Mouse (Mus musculus): Measurements from ENCODE around the gene Nckap5l. TPM values are rescaled to one million over a fixed set of nuclear protein-coding genes. Genes with fewer than 3 reads are reported as not detected.
"Not testable (repeated sequence)": the region's sequence is repeated elsewhere in the genome, so short reads cannot be mapped to it uniquely, and the experiment has no call there.

Gene Nckap5l
- polyA plus RNA-seq, 1 experiment from 2014 or later: 15.8 TPM

GRCm38 (mm10) chr15:99456338-99456962, 1.1 kb downstream of the Nckap5l start:
- 23% methylated on average over 7 of the region's 7 CpGs for WGBS
- peak; percentile 18 for DNase-seq (ENCODE audit: low spot score)
- no peaks in the 10 kb centered on the region for H3K9me3 ChIP-seq

DNA sequence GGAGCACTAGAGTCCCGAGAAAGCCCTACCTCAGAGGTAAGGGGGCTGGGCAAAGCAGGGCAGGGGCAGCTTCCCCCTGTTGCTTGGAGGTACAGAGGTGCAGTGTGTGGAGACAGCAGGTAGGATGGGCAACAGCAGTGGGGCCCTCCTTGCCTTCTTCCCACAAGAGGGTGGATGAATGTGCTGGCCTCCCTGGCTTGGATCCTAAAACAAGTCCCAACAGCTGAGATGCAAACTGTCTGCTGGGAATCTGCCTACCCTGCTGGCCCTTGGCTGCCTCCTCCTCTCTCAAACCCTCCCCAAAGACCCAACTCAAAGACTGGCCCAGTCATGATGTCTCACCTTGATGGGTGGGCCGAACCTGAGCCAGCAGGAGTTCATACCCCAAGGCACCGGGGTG, 2.1 kb downstream of the Nckap5l start:
- peaks cover 59% of the 10 kb centered on the region for H3K4me1 ChIP-seq (replicated peaks)
- WGBS: 84% methylated on average over 3 of the region's 3 CpGs
- peaks cover 48% of the 10 kb centered on the region for H3K36me3 ChIP-seq
- H3K9me3 ChIP-seq: no peaks in the 10 kb centered on the region
- peak overlapping the region; percentile 92 for H3K4me3 ChIP-seq
- no peak for DNase-seq (ENCODE audit: low spot score)
- peak overlapping the region; percentile 37; the same call in 1 of the 2 replicates for H3K27ac ChIP-seq
- H3K27me3 ChIP-seq (ENCODE audit: insufficient read depth, poor library complexity, severe bottlenecking): no peaks in the 10 kb centered on the region

More at GRCm38 (mm10) chr15:99456338-99456962, 1.1 kb downstream of the Nckap5l start:
- Histone ChIP-seq H3K27me3 (ENCODE audit: insufficient read depth, poor library complexity, severe bottlenecking) (no peaks in the 10 kb centered on the region), H3K4me1 (replicated peaks) (peaks cover 59% of the 10 kb centered on the region), H3K27ac (peak overlapping the region; percentile 96), H3K4me3 (peak overlapping the region; percentile 92), H3K36me3 (peaks cover 40% of the 10 kb centered on the region)

DNA sequence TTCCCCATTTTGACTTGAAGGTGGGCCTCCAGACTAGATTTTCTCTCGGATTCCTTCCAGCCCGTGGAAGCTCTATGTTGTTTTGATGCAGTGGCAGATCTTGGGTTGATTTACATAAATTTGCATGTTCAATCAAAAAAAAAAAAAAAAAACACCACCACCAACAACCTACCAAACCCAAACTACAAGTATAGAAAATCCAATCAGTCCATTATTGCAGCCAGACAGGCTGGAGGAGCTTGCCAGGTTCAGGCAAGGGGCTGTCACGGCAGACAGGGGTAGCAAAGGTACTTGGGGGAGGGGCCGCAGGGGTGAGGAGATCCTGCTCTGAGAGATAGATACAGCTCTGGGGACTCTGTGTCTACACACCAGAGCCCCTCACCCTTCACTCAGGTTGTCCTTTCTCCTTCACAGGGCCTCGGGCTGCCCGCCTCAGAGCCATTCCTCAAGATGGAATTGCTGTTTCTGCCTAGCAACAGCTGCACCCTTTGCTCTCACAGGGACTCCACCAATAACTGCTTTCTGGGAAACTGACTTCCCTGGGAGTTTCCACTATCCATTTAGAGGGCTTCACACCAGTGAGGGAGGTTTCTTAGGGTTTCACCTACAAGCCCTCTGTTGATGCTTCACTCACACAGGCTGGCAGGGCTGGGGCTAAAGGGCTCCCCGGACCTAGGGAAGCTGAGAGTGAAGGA, 2.8 kb downstream of the Nckap5l start:
- peaks cover 63% of the 10 kb centered on the region for H3K4me1 ChIP-seq (replicated peaks)
- H3K27ac ChIP-seq: peak overlapping the region; percentile 37; the same call in 1 of the 2 replicates
- no peak for DNase-seq (ENCODE audit: low spot score)

GRCm38 (mm10) chr15:99453153-99453900, 4.2 kb downstream of the Nckap5l start:
- no peak for DNase-seq (ENCODE audit: low spot score)
- no peak overlapping the region for H3K4me3 ChIP-seq
- H3K9me3 ChIP-seq: no peaks in the 10 kb centered on the region
- H3K4me1 ChIP-seq (replicated peaks): peaks cover 68% of the 10 kb centered on the region
- WGBS: 74% methylated on average over 11 of the region's 11 CpGs
- no peaks in the 10 kb centered on the region for H3K27me3 ChIP-seq (ENCODE audit: insufficient read depth, poor library complexity, severe bottlenecking)
- 0 out of 2 replicates have a peak overlapping the region, but pooled peaks have one; percentile 13 for H3K27ac ChIP-seq
- H3K36me3 ChIP-seq: peaks cover 68% of the 10 kb centered on the region

More for the DNA sequence above, 2.8 kb downstream of the Nckap5l start:
- no peaks in the 10 kb centered on the region for H3K27me3 ChIP-seq (ENCODE audit: insufficient read depth, poor library complexity, severe bottlenecking)
- 89% methylated on average over 7 of the region's 7 CpGs for WGBS
- H3K9me3 ChIP-seq: no peaks in the 10 kb centered on the region
- H3K36me3 ChIP-seq: peaks cover 55% of the 10 kb centered on the region
- peak overlapping the region; percentile 92; the same call in 1 of the 2 replicates for H3K4me3 ChIP-seq

DNA sequence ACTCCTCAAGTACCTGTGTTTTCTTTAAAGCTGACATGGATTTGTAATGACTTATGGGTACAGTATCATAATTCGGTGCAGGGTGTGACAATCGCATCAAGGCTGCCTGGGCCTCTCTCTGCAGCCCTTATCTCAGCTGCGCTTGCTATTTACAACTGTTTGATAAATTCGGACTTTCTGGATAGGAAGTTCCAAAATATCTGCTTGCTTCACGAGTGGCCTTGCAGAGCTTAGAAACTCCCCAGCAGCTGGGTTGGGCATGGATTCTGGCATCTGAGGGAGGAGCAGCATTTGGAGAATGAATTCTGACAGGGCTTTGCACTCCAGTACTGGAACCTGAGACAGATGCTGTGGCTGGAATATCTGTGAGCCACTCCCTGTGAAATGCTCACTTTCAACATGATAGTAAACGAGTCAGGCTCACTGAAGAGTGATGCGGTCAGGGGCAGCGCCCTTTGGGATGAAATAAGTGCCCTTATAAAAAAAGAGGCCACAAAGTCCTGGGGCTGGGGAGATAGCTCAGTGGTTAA, 7.7 kb downstream of the Nckap5l start:
- DNase-seq (ENCODE audit: low spot score): no peak
- 0 out of 2 replicates have a peak overlapping the region, but pooled peaks have one; percentile 60 for H3K27ac ChIP-seq
- WGBS: 91% methylated on average over 8 of the region's 8 CpGs
- H3K4me1 ChIP-seq (replicated peaks): peaks cover 40% of the 10 kb centered on the region
- no peaks in the 10 kb centered on the region for H3K9me3 ChIP-seq
- no peak overlapping the region for H3K4me3 ChIP-seq
- no peaks in the 10 kb centered on the region for H3K27me3 ChIP-seq (ENCODE audit: insufficient read depth, poor library complexity, severe bottlenecking)
- peaks cover 67% of the 10 kb centered on the region for H3K36me3 ChIP-seq

- 0 out of 2 replicates have a peak overlapping the region, but pooled peaks have one; percentile 60 for H3K27ac ChIP-seq
- H3K27me3 ChIP-seq (ENCODE audit: insufficient read depth, poor library complexity, severe bottlenecking): no peaks in the 10 kb centered on the region
- DNase-seq (ENCODE audit: low spot score): no peak
- peaks cover 69% of the 10 kb centered on the region for H3K36me3 ChIP-seq
- H3K9me3 ChIP-seq: no peaks in the 10 kb centered on the region
- 79% methylated on average over 9 of the region's 9 CpGs for WGBS
- H3K4me1 ChIP-seq (replicated peaks): peaks cover 35% of the 10 kb centered on the region
- no peak overlapping the region for H3K4me3 ChIP-seq
Measured at GRCm38 (mm10) chr15:99449131-99449750, 8.3 kb downstream of the Nckap5l start.

- not testable (repeated sequence) for H3K27me3 ChIP-seq (ENCODE audit: insufficient read depth, poor library complexity, severe bottlenecking); H3K27ac ChIP-seq; DNase-seq (ENCODE audit: low spot score); H3K9me3 ChIP-seq; H3K4me3 ChIP-seq
- Histone ChIP-seq H3K4me1 (replicated peaks) (peaks cover 24% of the 10 kb centered on the region), H3K36me3 (peaks cover 50% of the 10 kb centered on the region)
- 92% methylated on average over 10 of the region's 10 CpGs for WGBS
Measured at GRCm38 (mm10) chr15:99446136-99446535, 11.4 kb downstream of the Nckap5l start.

GRCm38 (mm10) chr15:99445567-99445966, 12.0 kb downstream of the Nckap5l start:
- no peak for DNase-seq (ENCODE audit: low spot score)
- Histone ChIP-seq H3K4me3 (no peak overlapping the region), H3K27ac (no peak overlapping the region), H3K9me3 (no peaks in the 10 kb centered on the region), H3K4me1 (replicated peaks) (peaks cover 29% of the 10 kb centered on the region), H3K27me3 (ENCODE audit: insufficient read depth, poor library complexity, severe bottlenecking) (no peaks in the 10 kb centered on the region), H3K36me3 (peaks cover 46% of the 10 kb centered on the region)
- WGBS: 72% methylated on average over 6 of the region's 6 CpGs

GRCm38 (mm10) chr15:99442358-99442757, 15.2 kb downstream of the Nckap5l start:
- Histone ChIP-seq H3K4me3 (no peak overlapping the region), H3K27me3 (ENCODE audit: insufficient read depth, poor library complexity, severe bottlenecking) (no peaks in the 10 kb centered on the region), H3K4me1 (replicated peaks) (peaks cover 30% of the 10 kb centered on the region), H3K36me3 (peaks cover 35% of the 10 kb centered on the region), H3K9me3 (no peaks in the 10 kb centered on the region), H3K27ac (no peak overlapping the region)
- WGBS: 81% methylated on average over 7 of the region's 7 CpGs
- no peak for DNase-seq (ENCODE audit: low spot score)

DNA sequence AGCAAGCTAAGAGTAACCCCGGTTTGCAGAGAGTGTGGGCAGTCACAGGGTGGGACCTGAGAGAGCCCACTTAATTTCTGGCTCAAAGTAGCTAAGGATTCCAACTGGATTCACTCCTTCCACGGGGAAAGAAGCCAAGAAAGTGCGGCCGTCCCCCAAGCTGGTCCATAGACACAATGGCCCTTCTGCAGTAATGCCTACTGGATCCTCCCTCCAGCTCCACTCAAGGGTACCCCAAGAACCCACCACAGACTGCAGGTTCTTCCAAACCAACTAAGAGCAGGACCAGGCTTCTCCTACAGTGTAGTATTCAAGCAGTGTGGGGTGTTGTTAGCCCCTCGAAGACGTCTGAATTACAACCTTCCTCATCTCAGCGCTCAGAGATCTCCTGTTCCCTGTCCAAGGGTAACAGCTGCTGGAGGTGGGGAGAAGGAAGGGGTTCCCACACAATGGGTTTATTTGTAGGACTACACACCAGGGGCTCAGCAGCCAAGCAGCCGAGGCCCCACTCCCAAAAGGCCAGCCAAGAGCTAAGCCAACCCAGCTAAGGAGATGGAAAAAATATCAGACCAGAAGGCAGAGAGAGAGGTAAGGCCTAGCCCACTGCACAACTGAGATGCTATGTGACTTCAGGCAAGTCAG, 16.6 kb downstream of the Nckap5l start:
- peaks cover 44% of the 10 kb centered on the region for H3K4me1 ChIP-seq (replicated peaks)
- no peak overlapping the region for H3K4me3 ChIP-seq
- H3K36me3 ChIP-seq: peaks cover 44% of the 10 kb centered on the region
- WGBS: 67% methylated on average over 8 of the region's 8 CpGs
- DNase-seq (ENCODE audit: low spot score): no peak
- peak overlapping the region; percentile 65 for H3K27ac ChIP-seq
- H3K9me3 ChIP-seq: no peaks in the 10 kb centered on the region
- H3K27me3 ChIP-seq (ENCODE audit: insufficient read depth, poor library complexity, severe bottlenecking): no peaks in the 10 kb centered on the region

- Histone ChIP-seq H3K4me3 (no peak overlapping the region), H3K27ac (peak overlapping the region; percentile 65), H3K27me3 (ENCODE audit: insufficient read depth, poor library complexity, severe bottlenecking) (no peaks in the 10 kb centered on the region), H3K9me3 (no peaks in the 10 kb centered on the region), H3K36me3 (peaks cover 47% of the 10 kb centered on the region), H3K4me1 (replicated peaks) (peaks cover 46% of the 10 kb centered on the region)
- WGBS: 45% methylated on average over 2 of the region's 2 CpGs
- peak; percentile 27 for DNase-seq (ENCODE audit: low spot score)
Measured at GRCm38 (mm10) chr15:99440112-99440815, 17.3 kb downstream of the Nckap5l start.

Measured in hindbrain, embryonic 10.5 days (tissue).